Mouse (Mus musculus): Measurements from ENCODE around the gene Sema4b. TPM values are rescaled to one million over a fixed set of nuclear protein-coding genes. Genes with fewer than 3 reads are reported as not detected.

The Sema4b gene
- total and polyA plus RNA-seq, 3 experiments: 10.5 to 11.4 (median 10.5) TPM

DNA sequence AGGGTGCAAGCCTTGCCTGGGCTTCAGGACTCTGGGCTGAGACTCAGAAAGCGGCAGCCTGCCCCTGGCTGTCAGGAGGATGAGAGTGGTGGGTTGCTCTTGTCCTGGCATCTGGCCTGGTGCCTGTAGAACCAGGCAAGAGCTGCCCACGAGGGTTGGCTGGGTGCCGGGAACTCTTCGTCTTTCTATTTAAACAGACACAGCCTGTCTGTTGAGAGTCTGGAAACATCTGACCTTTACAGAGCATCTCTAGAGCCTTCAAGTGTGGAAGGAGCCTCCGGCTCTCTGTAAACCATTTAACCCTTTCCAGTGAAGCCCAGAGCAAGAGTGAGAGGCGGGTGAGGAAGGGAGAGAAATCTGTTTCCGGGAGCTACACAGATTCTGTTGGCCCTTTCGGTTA lies 15.3 kb upstream of the Sema4b start:
- no peaks in the 10 kb centered on the region for H3K27me3 ChIP-seq (ENCODE audit: control insufficient read depth, insufficient read depth, low read length)
- H3K27ac ChIP-seq: no peak overlapping the region
- intact Hi-C loops (cut with DNase I): no loop called here
- 33% methylated on average over 8 of the region's 8 CpGs for WGBS
- no peaks in the 10 kb centered on the region for H3K79me2 ChIP-seq (replicated peaks; ENCODE audit: control insufficient read depth, insufficient read depth, low read length)
- DNase-seq: no peak
- H3K4me3 ChIP-seq: no peak overlapping the region
- H3K36me3 ChIP-seq (ENCODE audit: control insufficient read depth, insufficient read depth, low read length): no peaks in the 10 kb centered on the region
- no peaks in the 10 kb centered on the region; the same call in 1 of the 2 replicates for H3K4me1 ChIP-seq (ENCODE audit: control insufficient read depth, insufficient read depth, low read length)
- TF ChIP-seq POLR2A (IDR thresholded peaks at IDR 0.05; ENCODE audit: insufficient read depth, low read depth, low read length) (no peak), EP300 (IDR thresholded peaks at IDR 0.05; ENCODE audit: insufficient read depth, low read depth, low read length) (no peak), CTCF (IDR thresholded peaks at IDR 0.05) (no peak)
- H3K9ac ChIP-seq (ENCODE audit: low read depth, low read length): no peak overlapping the region

DNA sequence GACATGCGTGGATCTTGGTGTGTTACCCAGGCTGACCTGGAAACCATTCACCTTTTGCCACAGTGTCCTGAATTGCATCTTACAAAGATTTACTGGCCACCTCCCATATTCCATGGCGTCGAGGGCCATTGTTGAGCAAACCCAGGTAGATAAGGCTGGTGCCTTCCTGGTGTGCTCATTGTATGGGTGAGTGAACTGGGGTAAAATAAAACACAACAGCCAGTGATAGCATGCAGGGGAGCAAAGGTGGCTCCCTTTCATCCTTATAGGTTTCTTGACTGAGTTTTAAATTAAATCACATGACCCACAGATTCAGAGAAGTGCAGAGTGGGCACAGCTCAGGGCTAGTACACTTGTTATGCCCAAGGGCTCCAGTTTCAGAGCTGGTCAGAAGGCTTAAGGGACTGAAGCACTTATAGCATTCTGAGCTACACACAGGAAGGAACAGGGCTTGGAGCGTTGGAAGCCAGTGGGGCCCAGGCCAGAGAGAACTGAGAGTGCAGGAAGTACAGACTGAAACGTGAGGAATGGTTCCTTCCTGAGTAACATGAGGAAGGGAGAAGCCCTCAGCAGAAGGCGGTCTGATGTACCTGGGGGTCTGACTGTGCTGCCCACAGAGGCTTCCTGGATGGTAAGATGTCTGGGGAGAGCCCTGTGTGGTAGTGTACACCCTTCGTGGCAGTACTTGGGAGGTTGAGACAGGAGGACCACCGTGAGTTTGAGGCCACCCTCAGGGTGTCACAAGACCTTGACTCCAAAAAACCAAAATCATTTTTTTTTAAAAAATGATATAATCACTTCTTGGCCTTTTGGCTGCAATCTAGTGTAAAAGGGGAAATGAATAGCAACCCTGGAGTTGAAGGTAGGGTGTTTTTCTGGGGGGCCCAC lies 14.3 kb upstream of the Sema4b start:
- no peaks in the 10 kb centered on the region for H3K79me2 ChIP-seq (replicated peaks; ENCODE audit: control insufficient read depth, insufficient read depth, low read length)
- no peak for TF ChIP-seq EP300 (IDR thresholded peaks at IDR 0.05; ENCODE audit: insufficient read depth, low read depth, low read length)
- TF ChIP-seq POLR2A (IDR thresholded peaks at IDR 0.05; ENCODE audit: insufficient read depth, low read depth, low read length): no peak
- TF ChIP-seq CTCF (IDR thresholded peaks at IDR 0.05): no peak
- intact Hi-C loops (cut with DNase I): no loop called here
- H3K27me3 ChIP-seq (ENCODE audit: control insufficient read depth, insufficient read depth, low read length): no peaks in the 10 kb centered on the region
- no peaks in the 10 kb centered on the region for H3K36me3 ChIP-seq (ENCODE audit: control insufficient read depth, insufficient read depth, low read length)
- no peak for DNase-seq
- no peak overlapping the region for H3K4me3 ChIP-seq
- WGBS: 55% methylated on average over 8 of the region's 8 CpGs
- H3K27ac ChIP-seq: no peak overlapping the region
- no peaks in the 10 kb centered on the region; the same call in 1 of the 2 replicates for H3K4me1 ChIP-seq (ENCODE audit: control insufficient read depth, insufficient read depth, low read length)
- no peak overlapping the region for H3K9ac ChIP-seq (ENCODE audit: low read depth, low read length)

DNA sequence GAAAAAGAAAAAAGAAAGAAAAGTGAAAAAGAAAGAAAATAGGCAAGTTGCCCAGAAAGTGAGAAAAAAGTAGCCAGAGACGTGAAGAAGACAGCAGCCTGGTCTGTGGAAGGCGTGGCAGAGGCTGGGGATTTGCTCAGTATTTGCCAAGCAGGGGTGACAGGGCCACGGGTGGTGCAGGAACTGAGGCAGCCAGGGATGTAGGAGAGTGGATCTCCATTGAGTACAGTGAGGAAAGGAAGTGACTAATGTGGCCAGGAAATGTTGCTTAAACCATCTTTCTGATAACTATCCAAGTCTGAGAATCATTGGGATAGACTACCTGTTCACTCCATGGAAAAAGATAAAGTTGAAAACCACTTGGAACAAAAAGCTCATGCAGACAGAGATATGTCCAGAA lies 10.5 kb upstream of the Sema4b start:
- no peak for TF ChIP-seq POLR2A (IDR thresholded peaks at IDR 0.05; ENCODE audit: insufficient read depth, low read depth, low read length)
- no peak for TF ChIP-seq EP300 (IDR thresholded peaks at IDR 0.05; ENCODE audit: insufficient read depth, low read depth, low read length)
- TF ChIP-seq CTCF (IDR thresholded peaks at IDR 0.05): no peak
- no peak for DNase-seq
- Histone ChIP-seq H3K79me2 (replicated peaks; ENCODE audit: control insufficient read depth, insufficient read depth, low read length) (no peaks in the 10 kb centered on the region), H3K4me3 (no peak overlapping the region), H3K9ac (ENCODE audit: low read depth, low read length) (no peak overlapping the region), H3K27ac (no peak overlapping the region), H3K27me3 (ENCODE audit: control insufficient read depth, insufficient read depth, low read length) (no peaks in the 10 kb centered on the region), H3K4me1 (ENCODE audit: control insufficient read depth, insufficient read depth, low read length) (no peaks in the 10 kb centered on the region; the same call in none of the 2 replicates), H3K36me3 (ENCODE audit: control insufficient read depth, insufficient read depth, low read length) (no peaks in the 10 kb centered on the region)
- 50% methylated on average over 3 of the region's 3 CpGs for WGBS
- intact Hi-C loops (cut with DNase I): no loop called here

DNA sequence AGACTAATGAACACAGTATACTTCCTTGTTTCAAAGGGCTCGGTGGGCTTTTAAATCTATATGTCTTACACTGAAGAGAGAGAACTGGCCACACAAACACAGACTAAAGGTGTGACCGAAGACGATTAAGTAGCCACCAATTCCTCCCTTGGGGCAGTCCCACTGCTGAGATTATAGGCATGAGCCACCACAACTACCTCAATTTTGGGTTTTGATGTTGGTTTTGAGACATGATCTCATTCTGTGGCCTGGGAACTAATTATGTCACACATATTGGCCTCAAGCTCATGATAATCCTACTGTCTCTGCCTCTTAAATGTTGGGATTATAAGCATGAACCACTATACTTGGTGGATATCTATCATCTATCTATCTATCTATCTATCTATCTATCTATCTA lies 9.2 kb upstream of the Sema4b start:
- H3K27me3 ChIP-seq (ENCODE audit: control insufficient read depth, insufficient read depth, low read length): no peaks in the 10 kb centered on the region
- TF ChIP-seq EP300 (IDR thresholded peaks at IDR 0.05; ENCODE audit: insufficient read depth, low read depth, low read length) (no peak), CTCF (IDR thresholded peaks at IDR 0.05) (no peak), POLR2A (IDR thresholded peaks at IDR 0.05; ENCODE audit: insufficient read depth, low read depth, low read length) (no peak)
- WGBS: 88% methylated on average over 3 of the region's 3 CpGs
- H3K36me3 ChIP-seq (ENCODE audit: control insufficient read depth, insufficient read depth, low read length): no peaks in the 10 kb centered on the region
- intact Hi-C loops (cut with DNase I): no loop called here
- no peak overlapping the region for H3K4me3 ChIP-seq
- H3K9ac ChIP-seq (ENCODE audit: low read depth, low read length): no peak overlapping the region
- no peak for DNase-seq
- no peaks in the 10 kb centered on the region for H3K79me2 ChIP-seq (replicated peaks; ENCODE audit: control insufficient read depth, insufficient read depth, low read length)
- H3K27ac ChIP-seq: no peak overlapping the region
- H3K4me1 ChIP-seq (ENCODE audit: control insufficient read depth, insufficient read depth, low read length): no peaks in the 10 kb centered on the region; the same call in 1 of the 2 replicates

DNA sequence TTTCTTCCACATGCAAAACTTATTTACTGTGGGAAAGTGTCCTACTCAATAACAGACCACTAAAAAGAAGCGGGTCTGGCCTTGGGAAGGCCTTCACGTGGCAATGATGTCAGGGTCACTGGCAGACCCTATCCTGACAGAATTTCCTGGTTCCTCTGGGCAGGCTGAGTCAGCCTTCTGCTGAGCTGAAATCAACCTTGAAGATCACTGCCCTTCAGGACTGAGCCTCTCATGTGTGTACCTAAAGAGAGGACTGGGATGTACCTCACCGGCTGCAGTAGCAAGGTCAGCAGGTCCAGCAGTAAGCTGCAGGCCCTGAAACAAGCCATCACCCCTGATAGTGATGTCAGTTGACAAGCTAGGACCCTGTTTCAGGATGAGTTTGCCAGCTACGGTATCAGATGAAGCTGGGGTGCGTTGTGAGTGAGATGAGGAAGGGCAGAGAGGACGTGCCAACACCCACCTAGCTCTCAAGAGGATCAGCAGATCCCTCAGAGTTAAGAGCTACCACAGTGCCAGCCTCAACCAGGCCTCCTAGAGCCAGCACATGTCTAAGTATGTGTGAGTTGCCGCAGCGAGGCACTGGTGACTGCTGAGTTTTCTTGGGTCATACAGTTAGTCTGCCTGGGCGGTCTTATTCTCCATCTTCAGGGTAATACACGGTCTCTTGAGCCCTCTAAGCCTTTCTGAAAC lies 8.5 kb upstream of the Sema4b start:
- H3K27me3 ChIP-seq (ENCODE audit: control insufficient read depth, insufficient read depth, low read length): no peaks in the 10 kb centered on the region
- WGBS: 86% methylated on average over 10 of the region's 10 CpGs

More for the DNA sequence above, 8.5 kb upstream of the Sema4b start:
- H3K27ac ChIP-seq: no peak overlapping the region
- H3K36me3 ChIP-seq (ENCODE audit: control insufficient read depth, insufficient read depth, low read length): no peaks in the 10 kb centered on the region
- no peaks in the 10 kb centered on the region for H3K79me2 ChIP-seq (replicated peaks; ENCODE audit: control insufficient read depth, insufficient read depth, low read length)
- intact Hi-C loops (cut with DNase I): no loop called here
- H3K4me1 ChIP-seq (ENCODE audit: control insufficient read depth, insufficient read depth, low read length): no peaks in the 10 kb centered on the region; the same call in 1 of the 2 replicates
- no peak overlapping the region for H3K4me3 ChIP-seq
- H3K9ac ChIP-seq (ENCODE audit: low read depth, low read length): no peak overlapping the region
- no peak for DNase-seq
- TF ChIP-seq EP300 (IDR thresholded peaks at IDR 0.05; ENCODE audit: insufficient read depth, low read depth, low read length) (no peak), POLR2A (IDR thresholded peaks at IDR 0.05; ENCODE audit: insufficient read depth, low read depth, low read length) (no peak), CTCF (IDR thresholded peaks at IDR 0.05) (no peak)
